Mouse (Mus musculus): ENCODE measurements around the gene Shisa9.

Gene Shisa9

DNA sequence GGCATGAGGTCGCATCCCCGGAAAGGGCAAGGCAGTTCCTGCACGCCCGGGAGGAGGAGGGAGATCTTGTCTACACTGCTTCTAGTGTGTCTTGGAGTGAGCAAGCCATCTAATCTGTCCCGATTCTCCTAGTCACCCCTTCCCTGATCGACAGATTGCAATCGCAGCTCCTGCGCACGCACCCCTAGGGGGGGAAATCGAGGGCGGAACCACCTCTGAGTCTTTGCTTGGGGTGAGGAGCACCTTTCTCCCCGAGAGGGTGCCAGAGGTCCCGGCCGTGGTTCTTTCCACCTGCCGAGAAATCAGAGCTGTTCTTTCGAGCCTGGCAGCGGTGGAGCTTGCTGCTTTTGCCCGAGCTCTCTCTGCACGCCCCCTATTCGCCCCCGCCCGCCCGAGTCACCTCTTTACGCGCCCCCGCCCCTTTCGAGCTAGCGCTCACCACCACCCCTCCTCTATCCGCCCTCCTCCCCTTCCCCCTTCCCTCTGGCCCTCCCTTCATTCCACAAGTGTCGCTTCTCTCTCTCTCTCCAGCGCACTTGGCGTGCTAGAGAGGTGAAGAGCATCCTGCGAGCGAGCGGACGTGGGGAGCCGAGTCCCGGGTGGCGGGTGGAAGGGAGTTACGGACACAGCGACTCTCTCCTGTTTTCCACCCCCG lies at the start of gene Shisa9:
Shisa9 (plus strand) TSS at position 498 of the 655 bp plus-strand sequence.
- in situ Hi-C loops (cut with MboI, MseI) = loop anchor here (25.0 kb wide), 1 partner anchor 1496 kb away; the partner anchor contains the start of gene Ciita

DNA sequence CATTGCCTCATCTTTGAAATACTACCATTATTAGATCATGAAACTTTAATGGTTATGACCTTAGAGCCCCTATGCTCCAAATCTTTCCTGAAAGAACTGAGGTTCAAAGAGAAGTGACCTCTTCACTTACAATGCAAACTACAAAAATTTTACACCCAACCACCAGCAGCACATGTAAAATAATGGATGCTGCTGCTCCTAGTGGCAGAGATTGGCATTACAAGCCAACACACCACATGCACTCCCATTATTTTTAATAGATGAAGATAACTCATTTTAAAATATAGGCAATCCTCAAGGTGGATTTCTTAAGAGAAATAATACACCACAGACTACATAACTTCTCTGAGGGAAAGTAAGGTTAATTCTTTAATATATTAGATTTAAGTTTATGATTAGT lies 43.4 kb upstream of the Shisa9 start:
- in situ Hi-C loops (cut with MboI, MseI) = no loop called here

DNA sequence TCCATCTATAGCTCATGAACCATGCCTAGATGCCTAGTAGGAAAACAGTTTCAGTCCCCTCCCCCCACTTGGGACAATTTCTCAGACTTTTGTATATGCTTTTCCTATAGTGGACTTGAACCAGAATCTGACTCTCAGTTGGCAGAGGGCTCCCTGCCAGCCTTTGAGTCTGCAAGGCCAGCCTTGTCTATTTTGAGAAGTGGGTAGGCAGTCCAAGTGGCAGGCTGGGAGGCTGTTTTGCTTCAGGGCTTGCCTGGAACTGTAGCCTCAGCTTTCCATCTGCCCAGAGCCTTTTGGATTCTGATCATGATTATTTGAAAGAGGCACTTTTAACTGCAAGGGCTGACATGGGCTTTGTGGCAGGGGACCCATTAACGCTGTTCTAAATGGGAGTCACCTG lies 23.2 kb upstream of the Shisa9 start:
- in situ Hi-C loops (cut with MboI, MseI) = loop anchor here (25.0 kb wide), 1 partner anchor 1723 kb away; no protein-coding TSS in a partner anchor

DNA sequence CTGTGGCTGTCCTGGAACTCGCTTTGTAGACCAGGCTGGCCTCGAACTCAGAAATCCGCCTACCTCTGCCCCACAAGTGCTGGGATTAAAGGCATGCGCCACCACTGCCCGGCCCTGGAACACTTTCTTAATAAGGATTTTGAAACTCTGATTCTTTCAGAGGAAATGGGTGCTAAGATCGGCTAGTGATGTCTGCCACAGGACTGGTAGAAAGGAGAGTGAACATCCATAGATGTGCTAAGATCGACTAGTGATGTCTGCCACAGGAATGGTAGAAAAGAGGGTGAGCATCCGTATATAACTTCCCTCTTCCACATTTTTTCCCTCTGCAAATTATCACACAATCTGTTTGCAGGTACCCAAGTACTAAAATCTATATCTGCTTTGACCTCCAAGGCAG lies 17.9 kb upstream of the Shisa9 start:
- in situ Hi-C loops (cut with MboI, MseI) = loop anchor here (25.0 kb wide), 1 partner anchor 1729 kb away; no protein-coding TSS in a partner anchor

DNA sequence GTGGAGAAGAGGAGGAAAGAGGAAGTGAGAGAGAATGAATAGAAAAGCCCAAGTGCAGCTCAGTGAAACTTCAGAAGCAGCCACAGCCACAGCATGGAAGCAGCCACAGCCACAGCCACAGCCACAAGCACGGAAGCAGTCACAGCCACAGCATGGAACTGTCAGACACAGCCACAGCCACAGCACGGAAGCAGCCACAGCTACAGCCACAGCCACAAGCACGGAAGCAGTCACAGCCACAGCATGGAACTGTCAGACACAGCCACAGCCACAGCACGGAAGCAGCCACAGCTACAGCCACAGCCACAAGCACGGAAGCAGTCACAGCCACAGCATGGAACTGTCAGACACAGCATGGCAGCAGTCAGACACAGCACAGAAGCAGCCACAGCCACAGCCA lies 17.1 kb upstream of the Shisa9 start:
- in situ Hi-C loops (cut with MboI, MseI) = loop anchor here (25.0 kb wide), 1 partner anchor 1730 kb away; no protein-coding TSS in a partner anchor

DNA sequence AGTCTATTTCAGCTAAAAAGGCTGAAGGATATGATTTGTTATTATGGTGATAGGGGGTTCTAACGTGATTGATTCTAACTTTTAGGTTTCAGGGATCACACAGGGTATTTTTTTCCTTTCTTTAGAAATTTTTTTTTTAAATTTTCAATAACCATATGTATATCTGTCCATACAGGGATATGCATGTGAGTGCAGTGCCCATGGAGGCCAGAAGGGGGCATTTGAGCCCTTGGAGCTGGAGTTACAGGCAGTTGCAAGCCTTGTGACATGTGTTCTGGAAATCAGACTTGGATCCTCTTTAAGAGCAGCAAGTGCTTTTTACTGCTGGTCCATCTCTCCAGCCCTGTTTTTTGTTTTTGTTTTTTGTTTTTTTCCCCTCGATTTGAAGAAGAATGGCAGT lies 16.3 kb upstream of the Shisa9 start:
- in situ Hi-C loops (cut with MboI, MseI) = loop anchor here (25.0 kb wide), 1 partner anchor 1730 kb away; no protein-coding TSS in a partner anchor

DNA sequence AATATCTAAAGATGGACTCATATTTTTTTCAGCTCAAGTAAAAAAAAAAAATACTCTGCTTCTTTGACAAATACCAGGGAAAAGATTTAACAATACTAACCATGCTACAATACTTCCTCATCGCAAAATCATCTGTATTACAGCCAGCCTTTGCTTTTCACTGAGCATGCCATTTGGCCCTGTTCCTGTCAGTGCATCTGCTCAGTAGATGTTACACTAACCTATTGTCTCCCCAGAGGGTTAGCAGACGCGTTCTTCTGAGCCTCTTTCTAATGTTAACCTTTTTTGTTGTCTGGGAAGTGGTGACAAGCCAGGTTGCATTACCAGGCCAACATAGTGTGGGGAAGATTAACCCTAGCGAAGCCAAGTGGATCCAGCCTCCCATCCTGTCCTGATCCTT lies 10.2 kb upstream of the Shisa9 start:
- in situ Hi-C loops (cut with MboI, MseI) = loop anchor here (25.0 kb wide), 1 partner anchor 1736 kb away; no protein-coding TSS in a partner anchor

DNA sequence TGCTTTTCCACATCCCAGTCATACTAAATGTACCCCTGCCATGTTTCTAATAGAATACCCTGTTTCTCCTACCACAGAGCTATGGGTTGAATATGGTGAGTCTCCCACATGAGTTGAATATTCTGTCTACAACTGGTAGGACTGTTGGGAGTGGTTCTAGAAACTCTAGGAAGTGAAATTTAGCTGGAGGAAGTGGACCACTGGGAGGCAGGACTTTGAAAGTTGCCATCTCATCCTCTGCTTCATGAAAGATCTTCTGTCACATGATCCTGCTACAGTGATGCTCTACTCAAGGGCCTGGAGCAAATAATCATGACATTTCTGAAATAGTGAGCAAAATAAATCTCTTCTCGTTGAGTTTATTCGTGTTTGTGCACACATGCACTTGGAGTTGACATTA lies 7.2 kb upstream of the Shisa9 start:
- in situ Hi-C loops (cut with MboI, MseI) = loop anchor here (25.0 kb wide), 1 partner anchor 1489 kb away; the partner anchor contains the start of gene Ciita

DNA sequence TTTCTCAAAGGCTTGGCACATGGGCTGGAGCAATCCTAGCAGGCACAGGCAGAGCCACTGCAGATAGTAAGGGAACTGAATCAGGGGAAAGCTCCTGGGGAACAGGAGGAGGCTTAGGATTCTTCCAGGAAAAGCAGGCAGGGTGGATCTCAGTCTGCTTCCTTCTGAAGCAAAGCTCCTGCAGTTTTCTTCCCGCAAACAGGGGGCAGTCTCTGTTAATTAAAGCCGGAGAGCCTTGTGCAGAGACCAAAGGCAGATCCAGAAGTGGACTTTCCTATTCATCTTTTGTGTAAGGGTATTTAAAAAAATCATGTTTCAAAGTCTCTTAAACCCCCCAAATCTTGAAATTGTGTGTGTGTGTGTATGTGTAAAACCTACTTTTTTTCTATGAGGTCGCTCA lies 3.1 kb upstream of the Shisa9 start:
- in situ Hi-C loops (cut with MboI, MseI) = loop anchor here (25.0 kb wide), 1 partner anchor 1493 kb away; the partner anchor contains the start of gene Ciita

DNA sequence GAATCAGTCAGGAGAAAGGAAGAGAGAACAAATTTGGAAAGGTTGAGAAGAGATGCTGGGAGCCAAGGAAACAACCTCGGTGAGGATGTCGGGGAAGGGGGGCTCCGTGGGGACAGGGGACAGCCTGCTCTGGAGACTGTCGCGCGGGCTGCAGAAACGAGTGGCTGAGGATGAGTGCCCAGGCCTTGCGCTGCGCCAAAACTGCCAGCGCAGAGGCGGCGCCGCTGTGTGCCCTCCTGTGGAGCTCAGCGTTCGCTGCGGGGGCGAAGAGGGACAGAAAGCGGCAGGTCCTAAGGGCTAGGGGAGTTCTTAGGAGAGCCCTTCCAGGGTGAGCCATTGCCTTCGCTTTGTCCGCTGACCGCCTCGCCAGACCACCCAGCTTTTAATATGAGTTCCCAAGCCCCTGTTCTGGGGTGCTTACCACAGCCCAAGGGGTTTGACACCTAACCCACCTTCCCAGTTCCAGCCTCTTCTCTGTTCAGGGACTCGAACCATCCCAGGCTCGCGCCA lies 752 bp upstream of the Shisa9 start:
- in situ Hi-C loops (cut with MboI, MseI) = loop anchor here (25.0 kb wide), 1 partner anchor 1496 kb away; the partner anchor contains the start of gene Ciita

DNA sequence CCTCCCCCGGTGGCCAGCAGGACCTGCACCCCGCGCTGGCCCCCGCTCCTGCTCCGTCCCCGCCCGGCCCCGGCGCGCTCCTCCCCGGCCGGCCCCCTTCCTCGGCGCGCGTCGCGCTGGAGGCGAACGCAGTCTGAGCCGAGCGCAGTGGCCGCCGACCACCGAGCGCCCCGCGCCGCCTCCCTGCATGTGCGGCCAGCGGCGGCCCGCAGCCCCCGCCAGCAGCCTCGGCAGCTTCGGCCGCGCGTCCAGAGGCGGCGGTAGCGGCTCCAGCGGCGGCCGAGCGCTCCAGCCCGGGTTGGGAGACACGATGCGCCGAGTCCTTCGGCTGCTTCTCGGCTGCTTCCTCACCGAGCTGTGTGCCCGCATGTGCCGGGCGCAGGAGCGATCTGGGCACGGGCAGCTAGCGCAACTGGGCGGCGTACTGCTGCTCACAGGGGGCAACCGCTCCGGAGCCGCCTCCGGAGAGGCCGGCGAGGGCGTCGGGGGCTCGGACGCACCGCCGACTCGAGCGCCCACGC lies 418 bp downstream of the Shisa9 start:
- in situ Hi-C loops (cut with MboI, MseI) = loop anchor here (25.0 kb wide), 1 partner anchor 1497 kb away; the partner anchor contains the start of gene Ciita

DNA sequence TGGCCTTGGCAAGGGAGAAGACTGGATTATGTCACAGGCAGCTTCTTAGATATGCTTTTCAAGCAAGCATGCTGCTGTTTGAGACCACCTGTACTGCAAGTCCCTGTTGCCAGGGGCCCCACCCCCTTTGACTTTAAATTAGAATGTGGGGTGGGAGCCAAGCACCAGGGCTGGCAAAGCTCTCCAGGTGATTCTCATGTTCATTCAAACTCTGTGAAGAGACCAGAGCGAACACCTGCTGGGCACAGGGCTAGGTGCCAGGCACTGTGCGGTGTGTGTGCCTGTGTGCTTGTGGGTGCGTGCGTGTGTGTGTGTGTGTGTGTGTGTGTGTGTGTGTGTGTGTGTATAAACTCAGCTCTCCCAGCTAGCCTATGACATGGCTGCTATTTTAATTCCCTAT lies 3.1 kb downstream of the Shisa9 start:
- in situ Hi-C loops (cut with MboI, MseI) = loop anchor here (25.0 kb wide), 1 partner anchor 1500 kb away; the partner anchor contains the start of gene Ciita

DNA sequence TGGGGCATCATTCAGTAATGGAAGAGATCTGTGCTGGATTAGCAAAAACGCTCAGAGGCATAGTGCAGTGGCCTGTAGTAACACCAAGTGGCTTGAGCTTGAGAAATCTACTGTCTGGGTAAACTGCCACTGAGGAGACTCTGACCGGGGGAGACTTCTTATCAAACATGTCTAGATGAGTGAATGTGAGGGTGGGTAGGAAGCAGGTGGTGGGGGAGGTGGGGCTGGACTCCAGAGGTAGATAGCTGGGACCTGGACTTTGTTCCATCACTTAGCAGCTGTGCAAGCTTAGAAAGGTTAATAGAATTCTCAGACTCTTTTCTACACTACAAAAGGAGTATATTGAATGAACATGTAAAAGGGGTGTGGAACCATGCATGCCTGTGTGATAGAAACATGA lies 21.3 kb downstream of the Shisa9 start:
- in situ Hi-C loops (cut with MboI, MseI) = no loop called here

DNA sequence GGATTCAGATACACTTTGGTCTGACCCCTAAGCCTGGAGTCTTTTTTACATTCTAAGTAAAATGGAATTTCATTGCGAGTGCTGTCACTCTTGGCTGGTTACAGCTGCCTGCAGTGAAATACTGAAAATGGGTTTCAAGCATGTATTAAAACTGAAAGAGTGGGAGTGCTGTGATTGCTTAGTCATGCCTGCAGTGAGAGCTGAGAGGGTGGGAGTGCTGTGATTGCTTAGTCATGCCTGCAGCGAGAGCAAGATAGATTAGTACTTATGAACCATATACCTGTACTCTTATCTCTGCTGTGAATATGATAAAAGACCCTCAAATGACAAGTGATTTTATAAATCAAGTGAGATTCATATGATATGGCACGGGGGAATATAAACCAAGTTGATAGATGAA lies 26.2 kb downstream of the Shisa9 start:
- in situ Hi-C loops (cut with MboI, MseI) = no loop called here

DNA sequence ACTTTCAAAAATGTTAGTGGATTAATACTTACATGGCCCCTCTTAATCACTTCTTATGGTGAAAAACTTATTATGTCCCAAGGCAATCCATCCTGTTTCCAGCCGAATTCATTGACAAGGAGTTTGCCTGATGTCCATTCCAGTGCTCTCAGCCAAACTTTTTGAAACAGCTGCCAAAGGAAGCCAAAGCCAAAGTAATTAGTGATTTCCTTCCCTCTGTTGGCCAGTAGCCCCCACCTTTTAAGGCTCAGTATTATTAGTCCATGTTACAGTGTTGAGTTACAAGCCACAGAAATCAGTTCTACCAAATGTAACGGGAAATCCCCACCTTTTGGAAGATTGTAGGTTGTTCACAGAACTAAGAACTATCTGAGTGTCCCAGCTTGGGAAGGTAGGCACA lies 28.8 kb downstream of the Shisa9 start:
- in situ Hi-C loops (cut with MboI, MseI) = no loop called here

DNA sequence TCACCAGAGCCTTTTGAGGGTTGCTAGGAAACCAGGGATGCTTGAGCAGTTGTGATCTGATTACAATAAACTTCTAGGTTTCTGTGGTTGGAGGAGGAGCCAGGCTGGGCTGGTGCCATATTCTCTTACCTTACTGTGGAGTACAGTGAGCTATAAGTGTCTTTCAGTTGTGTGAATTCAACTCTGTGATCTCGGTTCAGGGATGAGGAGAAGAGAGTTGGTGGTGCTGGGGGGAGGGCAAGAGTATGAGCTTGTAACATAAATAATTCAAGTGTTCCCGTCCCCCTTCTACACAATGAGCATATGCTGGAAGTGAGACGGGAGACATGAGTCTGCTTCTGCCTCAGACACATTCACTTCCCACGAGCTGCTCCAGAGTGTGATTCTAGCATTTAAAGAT lies 30.6 kb downstream of the Shisa9 start:
- in situ Hi-C loops (cut with MboI, MseI) = no loop called here

DNA sequence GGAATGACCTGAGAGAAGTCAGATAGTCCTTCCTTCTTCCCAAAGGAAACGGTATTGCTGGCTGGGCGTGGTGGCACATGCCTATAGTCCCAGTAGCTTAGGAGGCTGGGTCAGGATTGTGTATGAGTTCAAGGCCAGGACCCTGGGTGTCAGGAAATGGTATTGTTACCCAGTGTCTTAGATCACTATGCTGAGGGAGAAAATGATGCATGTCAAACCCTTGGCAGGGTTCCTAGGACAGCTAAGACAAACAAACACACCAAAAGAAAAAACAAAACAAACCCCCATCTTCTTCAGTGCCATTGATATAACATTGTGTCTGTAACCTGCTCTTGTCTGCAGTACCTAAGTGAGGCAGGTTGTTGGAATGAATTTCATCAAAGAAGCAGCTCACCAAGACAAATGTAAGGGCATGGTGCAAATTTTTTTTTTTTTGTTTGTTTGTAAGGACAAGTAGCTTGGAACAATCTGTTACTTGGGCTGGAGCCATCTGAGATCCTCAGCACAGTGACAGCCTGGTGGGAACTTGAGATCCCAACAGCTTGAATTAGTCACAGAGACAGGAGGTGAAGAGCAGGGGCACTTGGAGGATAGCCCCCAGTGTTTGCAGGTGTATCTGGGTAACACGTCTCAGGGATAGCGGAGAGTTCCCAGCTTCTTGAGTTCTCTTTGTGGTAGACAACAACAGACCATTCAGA lies 34.2 kb downstream of the Shisa9 start:
- in situ Hi-C loops (cut with MboI, MseI) = no loop called here

DNA sequence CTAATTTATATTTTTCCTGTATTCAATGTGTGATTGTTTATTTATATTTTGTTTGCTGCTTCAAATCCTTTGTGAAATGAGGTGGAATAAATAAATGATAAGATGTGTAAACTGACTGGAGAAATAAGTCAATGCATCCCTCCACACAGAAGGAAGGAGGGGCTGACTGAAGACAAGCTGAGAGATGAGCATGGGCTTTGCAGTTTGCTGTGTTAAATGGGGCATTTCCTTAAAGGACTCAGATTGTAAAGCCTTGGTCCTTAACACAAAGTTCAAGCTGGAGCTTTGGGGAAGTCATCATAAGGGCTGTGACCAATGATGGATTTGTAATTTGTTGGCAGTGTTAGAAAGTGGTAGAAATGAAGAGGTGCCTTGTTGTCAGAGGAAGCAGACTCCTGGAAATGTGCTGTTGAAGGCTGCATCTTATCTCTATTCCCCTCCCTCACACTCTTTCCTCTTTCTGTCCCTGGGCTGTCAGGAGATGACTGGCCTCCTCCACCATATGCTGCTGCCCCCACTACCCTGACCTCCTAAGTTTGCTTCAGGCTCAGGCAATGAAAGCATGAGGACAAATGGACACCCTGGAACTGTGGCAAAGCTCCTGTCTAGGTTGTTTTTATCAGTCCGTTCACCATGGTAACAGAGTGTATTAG lies 36.3 kb downstream of the Shisa9 start:
- in situ Hi-C loops (cut with MboI, MseI) = no loop called here

DNA sequence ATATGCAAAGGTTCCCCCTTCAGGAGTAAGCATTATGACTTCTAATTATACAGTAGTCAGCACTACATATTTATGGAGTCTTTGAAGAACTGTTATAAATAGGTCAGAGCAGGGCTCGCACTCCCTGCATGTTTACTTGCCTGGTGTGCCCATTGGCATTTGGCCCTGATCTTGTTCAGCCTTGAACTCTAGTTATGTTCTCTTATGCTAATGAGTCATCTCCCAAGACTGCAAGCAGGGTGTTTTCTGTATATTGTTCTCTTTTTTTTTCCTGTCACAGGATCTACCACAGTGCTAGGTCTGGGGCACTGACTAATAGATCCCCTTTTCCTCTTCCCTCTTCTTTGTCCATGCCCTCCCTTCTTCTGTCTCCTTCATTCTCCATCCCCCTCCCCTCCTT lies 48.5 kb downstream of the Shisa9 start:
- in situ Hi-C loops (cut with MboI, MseI) = no loop called here

DNA sequence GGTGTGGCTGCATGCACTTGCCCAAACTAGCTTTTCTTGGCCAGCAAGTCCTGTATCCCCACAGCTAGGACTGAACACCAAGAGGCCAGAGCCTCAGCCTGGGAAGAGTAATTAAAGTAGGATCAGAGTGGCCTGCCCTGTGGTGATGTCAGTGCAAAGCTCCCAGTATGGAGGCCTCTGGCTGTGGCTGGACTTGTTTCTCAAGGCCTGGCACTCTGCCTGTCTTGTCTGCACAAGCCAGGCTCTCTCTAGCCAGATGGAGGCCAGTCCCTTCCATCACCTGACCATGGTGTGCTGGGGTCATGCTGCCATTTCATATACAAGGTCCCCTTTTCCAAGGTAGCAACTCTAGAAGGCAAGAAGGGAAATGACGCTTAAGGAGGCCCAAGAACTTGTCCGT lies 51.0 kb downstream of the Shisa9 start:
- in situ Hi-C loops (cut with MboI, MseI) = no loop called here

DNA sequence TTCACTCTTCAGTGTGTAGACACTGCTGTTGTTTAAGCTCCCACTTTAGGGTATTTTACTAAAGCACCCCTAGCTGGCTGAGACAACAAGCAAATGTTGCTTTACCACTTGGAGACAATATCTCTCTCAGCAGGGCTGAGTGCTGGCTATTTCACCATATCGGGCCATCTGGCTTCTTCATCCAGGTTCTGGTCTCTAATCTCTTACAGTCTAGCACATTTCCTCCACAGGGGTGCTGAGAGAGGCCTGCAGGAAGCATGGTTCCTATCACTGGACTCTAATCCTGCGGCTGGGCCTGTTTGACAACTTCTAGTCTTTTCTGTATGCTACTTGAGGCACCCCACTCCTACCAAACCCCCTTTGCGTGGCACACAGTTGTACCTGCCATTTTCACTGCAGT lies 51.7 kb downstream of the Shisa9 start:
- in situ Hi-C loops (cut with MboI, MseI) = no loop called here

DNA sequence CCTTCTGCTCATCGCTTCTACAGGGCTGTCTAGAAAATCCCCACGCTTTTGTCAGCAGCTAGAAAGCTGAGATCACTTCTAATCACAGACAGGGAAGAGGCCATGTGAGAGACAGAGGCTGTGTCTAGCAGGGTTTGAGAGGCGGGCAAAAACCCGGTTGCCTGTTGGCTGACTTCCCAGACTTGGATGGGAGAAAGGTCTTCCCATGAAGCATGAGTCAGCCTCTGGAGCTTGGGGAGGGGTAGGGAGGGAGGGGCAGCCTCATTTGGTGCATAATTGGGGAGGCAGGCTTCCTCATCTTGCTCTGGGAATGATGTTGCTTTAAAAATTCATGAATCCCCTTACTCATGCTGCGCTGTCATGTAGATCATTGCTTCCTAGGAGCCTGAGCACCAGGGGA lies 57.0 kb downstream of the Shisa9 start:
- in situ Hi-C loops (cut with MboI, MseI) = no loop called here
